Mouse (Mus musculus) heart, postnatal 36 days (tissue): ENCODE measurements at regions not wholly inside any gene's neighbourhood (a gene's known extent, or its start where the extent isn't known, plus 50 kb on each side); places are given as distances from the start of the nearest gene placed in this dataset.

ENCODE experiments used
- DNase-seq, 2 experiments: peaks; one replicate each; pipeline ENCODE4 v3.0.0; 2021 to 2022
- intact Hi-C: fragments of 180-260 bp; cut with DNase I; formaldehyde crosslinking; loops from one replicate; pipeline ENCODE4 v1.15.1; 2025

DNA sequence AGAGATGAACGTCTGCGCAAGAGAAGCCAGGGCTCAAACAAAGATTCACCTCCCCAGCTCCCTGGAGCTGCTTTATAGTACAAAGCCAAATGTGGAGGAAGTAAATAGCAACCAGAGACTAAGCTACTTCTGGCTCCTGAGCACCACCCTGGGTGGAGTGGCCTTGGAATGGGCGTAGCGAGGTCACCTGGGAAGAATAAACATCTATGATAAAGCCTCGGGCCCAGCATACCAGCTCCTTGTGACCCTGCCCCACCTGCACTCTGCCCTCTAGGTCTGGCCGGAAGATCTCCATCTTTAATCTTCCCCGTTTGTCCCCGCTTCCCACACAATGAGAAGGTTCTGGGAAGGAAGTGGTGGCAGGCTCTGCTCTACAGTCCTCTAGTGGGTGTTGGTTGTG, 61.0 kb upstream of the Ptpn3 start:
- no peak for DNase-seq
- intact Hi-C loops = no loop called here

DNA sequence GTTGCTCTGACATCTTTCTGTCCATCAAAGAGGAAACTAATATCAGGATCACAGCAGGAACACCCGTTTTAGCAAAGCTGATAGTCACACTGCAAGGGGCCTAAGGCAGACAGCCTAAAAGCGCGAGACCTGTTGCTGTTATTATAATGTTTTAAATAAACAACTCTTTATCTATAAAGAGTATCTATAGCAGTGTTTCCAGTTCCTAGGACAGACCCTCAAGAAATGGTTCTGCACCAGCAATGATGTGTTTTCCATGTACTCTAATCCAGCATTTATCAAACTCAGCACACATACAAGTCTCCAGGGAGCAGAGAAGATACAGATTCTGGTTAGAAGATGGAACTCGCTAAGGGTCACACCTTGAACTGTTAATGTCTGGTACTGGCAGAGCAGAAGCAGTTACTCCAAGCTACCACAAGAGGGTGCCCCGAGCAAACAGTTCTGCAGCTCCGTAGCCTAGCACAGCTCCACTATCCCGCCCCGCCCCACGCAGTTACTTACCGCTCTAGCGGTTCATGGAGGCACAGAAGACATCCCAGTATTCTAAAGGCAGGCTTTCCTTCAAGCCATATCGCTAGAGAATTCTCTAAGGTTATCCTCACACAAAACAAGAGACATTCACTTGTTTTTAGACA, 64.2 kb upstream of the Palm2 start:
- peak; percentile 66 to 70 for DNase-seq
- intact Hi-C loops = loop anchor here (1.0 to 5.0 kb wide), 6 partner anchors 62 to 707 kb away; partner anchors contain the start of gene Palm2

DNA sequence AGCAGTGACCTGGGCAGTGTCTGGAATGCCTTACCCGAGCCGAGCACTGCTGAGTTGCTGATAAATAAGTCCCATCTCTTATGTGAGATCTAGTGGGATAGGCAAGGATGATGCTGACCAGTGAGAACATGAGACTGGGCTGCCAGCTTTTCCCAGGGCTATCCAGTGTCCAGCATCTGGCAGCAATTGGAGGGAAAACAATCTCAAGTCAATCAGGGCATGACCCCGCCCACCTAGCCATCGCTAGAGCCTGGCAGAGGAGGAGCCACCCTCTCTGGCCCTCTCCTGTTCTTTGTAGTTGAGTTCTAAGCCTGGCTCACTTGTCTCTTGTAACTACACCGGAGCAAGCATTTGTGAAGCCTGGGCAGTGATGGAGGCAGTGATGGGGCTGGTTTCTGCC, 56.2 kb upstream of the Palm2 start:
- intact Hi-C loops = no loop called here

DNA sequence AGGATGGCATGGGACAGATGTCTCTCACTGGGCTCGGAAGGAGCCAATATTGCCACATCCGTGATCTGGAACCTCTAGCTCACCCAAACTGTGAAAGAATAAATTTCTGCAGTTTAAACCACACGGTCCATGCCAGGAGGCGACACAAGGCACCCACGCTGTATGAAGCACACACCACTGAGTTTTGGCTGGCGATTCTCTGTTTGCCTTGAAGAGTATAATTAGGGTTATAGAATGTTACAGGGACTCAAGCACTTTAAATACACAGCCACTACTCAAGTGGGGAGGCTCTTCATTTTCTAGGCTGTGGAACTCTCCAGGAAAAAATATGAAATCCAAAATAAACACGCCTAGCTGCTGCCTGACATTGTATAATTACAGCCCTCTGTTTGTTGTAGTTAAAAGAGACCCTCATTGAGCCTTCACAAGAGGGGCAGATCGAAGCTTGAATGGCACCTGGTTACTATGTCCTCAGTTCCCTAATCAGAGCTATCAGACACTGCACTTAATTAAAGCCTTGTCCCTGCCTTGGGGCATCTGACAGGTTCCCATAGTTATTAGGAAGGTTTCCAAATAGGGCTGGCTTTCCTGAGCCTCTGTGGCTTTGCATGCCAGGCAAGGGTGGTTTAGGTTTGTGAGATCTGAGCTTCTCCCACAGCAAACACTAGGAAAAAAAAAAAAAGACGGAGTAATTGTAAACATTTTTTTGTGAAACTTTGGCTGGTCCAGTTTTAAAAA, 53.8 kb upstream of the Palm2 start:
- DNase-seq = no peak
- intact Hi-C loops = no loop called here

More for the DNA sequence above, 56.2 kb upstream of the Palm2 start:
- no peak for DNase-seq

DNA sequence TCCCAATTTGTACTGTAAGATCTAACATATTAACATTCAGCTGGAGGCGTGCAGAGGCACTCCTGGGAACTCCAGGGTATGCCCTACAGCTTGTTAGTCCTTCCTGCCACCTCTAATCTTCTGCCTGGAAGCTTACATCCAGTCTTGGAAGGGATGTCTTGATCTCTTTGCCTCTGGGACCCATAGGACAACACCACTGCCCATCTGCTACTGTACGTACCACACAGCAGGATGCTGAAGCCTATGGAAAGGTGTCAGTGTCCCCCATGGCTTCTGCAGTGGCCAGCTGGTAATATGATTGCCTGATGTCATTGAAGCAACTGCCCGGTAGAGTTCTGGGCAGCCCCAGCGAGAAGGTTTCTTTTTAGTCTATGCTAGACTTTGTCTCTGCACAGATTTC, 52.7 kb upstream of the Palm2 start:
- DNase-seq = no peak
- intact Hi-C loops = no loop called here
